Mouse (Mus musculus) forebrain, embryonic 15.5 days (tissue): ENCODE results near the gene Ripk1. TPM values are rescaled to one million over a fixed set of nuclear protein-coding genes. Genes with fewer than 3 reads are reported as not detected.

Experiments used
- ATAC-seq: fragments of 200-750 bp; cut with Nextera tagmentation; replicated peaks from 2 replicates; pipeline ENCODE4 v1.8.0; 2017; ENCODE audit warnings: mild to moderate bottlenecking, moderate TSS enrichment, moderate library complexity
- H3K27ac ChIP-seq: fragments of 300-500 bp; sonication (generic); replicated peaks from 2 replicates; pipeline ENCODE4 v1.5.1; 2015; ENCODE audit warnings: mild to moderate bottlenecking, inconsistent platforms
- H3K27me3 ChIP-seq: fragments of 300-500 bp; sonication (generic); 2 replicates; pipeline ENCODE4 v1.6.1; 2015; ENCODE audit warnings: inconsistent platforms
- H3K36me3 ChIP-seq: fragments of 300-500 bp; sonication (generic); 2 replicates; pipeline ENCODE4 v1.6.1; 2015; ENCODE audit warnings: mild to moderate bottlenecking, inconsistent platforms
- H3K4me1 ChIP-seq: fragments of 300-500 bp; sonication (generic); 2 replicates; pipeline ENCODE4 v1.6.1; 2015; ENCODE audit warnings: inconsistent platforms
- H3K4me2 ChIP-seq: fragments of 300-500 bp; sonication (generic); replicated peaks from 2 replicates; pipeline ENCODE4 v1.6.1; 2015; ENCODE audit warnings: mild to moderate bottlenecking, inconsistent platforms
- H3K4me3 ChIP-seq: fragments of 300-500 bp; sonication (generic); 2 replicates; pipeline ENCODE4 v1.5.1; 2015; ENCODE audit warnings: mild to moderate bottlenecking, inconsistent platforms
- H3K9ac ChIP-seq: fragments of 300-500 bp; sonication (generic); replicated peaks from 2 replicates; pipeline ENCODE4 v1.6.1; 2015; ENCODE audit warnings: mild to moderate bottlenecking, inconsistent platforms
- H3K9me3 ChIP-seq: fragments of 300-500 bp; sonication (generic); 2 replicates; pipeline ENCODE4 v1.6.1; 2016; ENCODE audit warnings: inconsistent platforms
- WGBS: fragments of 180-500 bp; shearing (Covaris S2); methylation state at CpG from one replicate; pipeline ENCODE4 v1.1.7; 2015; ENCODE audit warnings: mixed read lengths; 5-methylcytosine and 5-hydroxymethylcytosine counted together
- polyA plus RNA-seq: library from polyadenylated mRNA; unstranded; fragments of >200 nt; fragmentation: Nextera tagmentation; extraction: Ambion mirVana; gene quantifications from 2 replicates; pipeline ENCODE4 v1.2.1, GENCODE M21; 2015

Gene Ripk1
- polyA plus RNA-seq, 1 experiment from 2014 or later = 6.3 TPM

DNA sequence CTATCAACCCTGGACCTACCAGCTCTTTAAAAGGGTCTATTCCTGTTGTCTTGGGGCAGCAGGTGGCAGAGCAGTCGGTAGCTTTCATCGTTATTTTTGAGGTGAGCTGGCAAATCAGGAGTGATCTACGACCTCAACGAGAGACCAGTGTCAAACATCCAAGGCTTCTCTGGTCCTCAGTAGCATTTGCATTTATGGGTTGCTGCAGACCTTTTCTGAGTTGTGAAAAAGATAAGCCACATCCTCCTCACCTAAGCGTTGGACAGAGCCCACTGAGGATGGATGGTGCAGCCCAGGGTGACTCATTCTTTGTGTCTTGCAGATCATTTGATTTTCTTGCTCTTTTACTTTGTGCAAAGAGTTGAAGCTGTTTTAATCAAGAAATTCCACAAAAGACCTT is 895 bp downstream of the Ripk1 start:
- Histone ChIP-seq H3K27me3 (no peaks in the 10 kb centered on the region), H3K36me3 (no peaks in the 10 kb centered on the region), H3K27ac (peak overlapping the region; percentile 84), H3K9ac (peak overlapping the region; percentile 81), H3K4me2 (peak overlapping the region; percentile 87), H3K9me3 (no peaks in the 10 kb centered on the region), H3K4me1 (peaks cover 15% of the 10 kb centered on the region), H3K4me3 (peak overlapping the region; percentile 85)
- 0 out of 2 replicates have a peak, but pooled peaks have one; percentile 12 for ATAC-seq
- 7% methylated on average over 5 of the region's 5 CpGs for WGBS

DNA sequence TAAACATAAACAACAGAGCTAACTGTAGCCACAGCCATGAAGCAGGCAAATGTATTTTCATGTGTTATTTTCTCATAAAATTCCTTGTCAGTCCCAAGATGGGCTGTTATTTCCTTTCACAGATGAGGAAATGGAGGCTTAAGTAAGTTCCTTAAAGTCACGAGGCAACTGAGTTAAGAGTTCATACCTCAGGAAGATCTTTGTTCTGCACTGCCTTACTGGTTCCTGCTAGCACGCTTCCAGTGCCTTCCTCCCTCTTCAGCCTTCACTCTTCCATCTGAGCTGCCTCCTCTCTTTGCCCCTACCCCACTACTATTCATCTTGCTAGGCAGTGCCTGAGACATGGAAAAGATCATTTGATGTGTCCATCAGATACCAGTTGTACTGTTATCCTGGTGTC is 5.1 kb downstream of the Ripk1 start:
- H3K4me1 ChIP-seq = peaks cover 5% of the 10 kb centered on the region
- H3K27me3 ChIP-seq = no peaks in the 10 kb centered on the region
- no peaks in the 10 kb centered on the region for H3K9me3 ChIP-seq
- H3K9ac ChIP-seq = no peak overlapping the region
- WGBS = 77% methylated on average over 2 of the region's 2 CpGs
- 0 out of 2 replicates have a peak, but pooled peaks cover 4% of the 10 kb centered on the region for H3K36me3 ChIP-seq
- H3K4me2 ChIP-seq = no peak overlapping the region
- no peak overlapping the region for H3K4me3 ChIP-seq
- H3K27ac ChIP-seq = no peak overlapping the region
- no peak for ATAC-seq

DNA sequence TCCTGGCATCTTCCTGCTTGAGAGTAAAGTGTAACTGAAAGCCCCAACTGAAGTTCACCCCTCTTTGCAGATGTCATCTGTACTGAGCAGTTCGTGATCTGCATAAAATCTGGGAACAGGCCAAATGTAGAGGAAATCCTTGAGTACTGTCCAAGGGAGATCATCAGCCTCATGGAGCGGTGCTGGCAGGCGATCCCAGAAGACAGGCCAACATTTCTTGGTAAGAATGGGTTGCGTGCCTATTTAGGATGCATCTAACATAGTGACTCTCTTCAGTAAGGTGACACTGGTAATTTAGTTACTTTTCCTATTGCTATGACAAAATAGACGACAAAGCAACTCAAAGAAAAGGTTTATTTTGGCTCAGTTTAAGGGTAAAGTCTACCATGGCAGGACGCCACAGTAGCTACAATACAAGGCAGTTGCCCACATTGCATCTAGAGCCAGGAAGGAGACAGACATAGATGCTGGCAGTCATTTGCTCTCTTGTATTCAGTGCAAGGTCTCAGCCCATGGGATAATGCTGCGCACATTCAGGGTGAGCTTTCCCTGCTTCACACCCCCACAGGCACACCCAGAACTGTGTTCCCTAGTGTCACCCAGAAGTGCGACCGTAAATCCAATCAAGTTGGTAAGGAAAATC is 14.9 kb downstream of the Ripk1 start:
- ATAC-seq = 0 out of 2 replicates have a peak, but pooled peaks have one; percentile 55
- Histone ChIP-seq H3K9ac (no peak overlapping the region), H3K4me3 (no peak overlapping the region), H3K4me1 (no peaks in the 10 kb centered on the region), H3K9me3 (no peaks in the 10 kb centered on the region), H3K36me3 (peaks cover 24% of the 10 kb centered on the region), H3K27me3 (no peaks in the 10 kb centered on the region), H3K27ac (no peak overlapping the region), H3K4me2 (no peak overlapping the region)
- 79% methylated on average over 9 of the region's 9 CpGs for WGBS

DNA sequence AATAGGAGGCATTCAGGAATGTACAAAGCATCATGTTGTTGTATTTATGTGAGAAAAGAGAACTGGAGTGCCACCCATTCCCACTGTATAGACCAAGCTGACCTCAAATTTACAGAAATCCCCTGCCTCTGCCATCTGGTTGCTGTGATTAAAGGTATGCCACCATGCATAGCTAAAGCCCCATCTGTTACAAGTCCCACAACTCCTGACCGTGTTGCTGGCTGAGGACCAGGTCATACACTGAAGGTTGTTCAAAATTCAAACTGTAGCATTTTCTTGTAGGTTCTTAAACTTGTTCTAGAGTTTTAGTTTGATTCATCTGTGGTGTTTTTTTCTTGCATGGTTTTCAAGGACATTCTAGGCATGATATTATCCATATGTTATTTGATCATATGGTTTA is 16.4 kb downstream of the Ripk1 start:
- no peak overlapping the region for H3K4me2 ChIP-seq
- 82% methylated on average over 1 of the region's 1 CpGs for WGBS
- H3K9ac ChIP-seq = no peak overlapping the region
- H3K36me3 ChIP-seq = peaks cover 21% of the 10 kb centered on the region
- H3K27ac ChIP-seq = no peak overlapping the region
- H3K4me3 ChIP-seq = no peak overlapping the region
- H3K4me1 ChIP-seq = no peaks in the 10 kb centered on the region
- no peaks in the 10 kb centered on the region for H3K27me3 ChIP-seq
- ATAC-seq = no peak
- no peaks in the 10 kb centered on the region for H3K9me3 ChIP-seq

DNA sequence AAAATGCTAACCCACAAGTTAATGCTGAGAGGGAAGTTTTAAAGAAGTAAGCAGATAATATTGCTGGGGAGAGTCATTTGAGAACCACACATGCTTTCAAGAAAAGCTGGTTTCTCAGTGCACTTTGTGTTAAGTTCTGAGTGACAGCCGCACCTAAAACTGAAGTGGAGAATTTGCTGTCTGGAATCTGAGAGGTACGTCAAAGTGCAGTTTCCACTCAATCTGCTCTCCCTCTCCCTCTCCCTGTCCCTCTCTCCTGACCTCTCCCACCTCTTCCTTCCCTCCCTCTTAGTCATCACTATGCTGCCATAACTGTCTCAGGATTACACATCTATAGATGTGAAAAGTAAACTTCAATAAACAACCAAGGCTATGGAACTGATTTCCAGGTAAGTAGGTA is 19.8 kb downstream of the Ripk1 start:
- no peaks in the 10 kb centered on the region for H3K27me3 ChIP-seq
- peaks cover 12% of the 10 kb centered on the region; the same call in 1 of the 2 replicates for H3K36me3 ChIP-seq
- 87% methylated on average over 2 of the region's 2 CpGs for WGBS

DNA sequence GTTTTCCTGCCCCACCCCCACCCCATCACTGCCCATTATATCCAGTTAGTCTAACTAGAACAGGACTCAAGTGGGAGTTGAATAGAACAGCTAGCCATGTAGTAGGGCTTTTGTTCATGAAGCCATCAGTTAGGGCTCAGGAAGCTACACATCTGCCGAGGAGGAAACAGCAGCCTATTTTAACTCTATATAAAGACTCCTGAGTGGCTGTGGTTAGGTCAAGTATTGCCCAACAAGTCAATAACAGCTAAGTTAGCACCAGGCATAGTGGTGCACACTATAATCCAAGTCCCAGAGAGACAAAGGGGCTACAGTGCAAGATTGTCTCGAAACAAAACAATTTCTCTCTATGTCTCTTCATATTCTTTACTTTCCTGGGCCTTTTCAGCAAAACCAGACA is 29.9 kb downstream of the Ripk1 start:
- Histone ChIP-seq H3K27ac (no peak overlapping the region), H3K36me3 (peaks cover 15% of the 10 kb centered on the region), H3K27me3 (no peaks in the 10 kb centered on the region), H3K9me3 (no peaks in the 10 kb centered on the region), H3K4me3 (no peak overlapping the region), H3K4me1 (peaks cover under 1% of the 10 kb centered on the region), H3K4me2 (no peak overlapping the region), H3K9ac (no peak overlapping the region)
- WGBS = 56% methylated on average over 2 of the region's 2 CpGs
- ATAC-seq = no peak

More for the DNA sequence above, 19.8 kb downstream of the Ripk1 start:
- Histone ChIP-seq H3K9ac (no peak overlapping the region), H3K4me3 (no peak overlapping the region), H3K27ac (no peak overlapping the region), H3K4me1 (no peaks in the 10 kb centered on the region), H3K9me3 (no peaks in the 10 kb centered on the region), H3K4me2 (no peak overlapping the region)
- ATAC-seq = no peak

DNA sequence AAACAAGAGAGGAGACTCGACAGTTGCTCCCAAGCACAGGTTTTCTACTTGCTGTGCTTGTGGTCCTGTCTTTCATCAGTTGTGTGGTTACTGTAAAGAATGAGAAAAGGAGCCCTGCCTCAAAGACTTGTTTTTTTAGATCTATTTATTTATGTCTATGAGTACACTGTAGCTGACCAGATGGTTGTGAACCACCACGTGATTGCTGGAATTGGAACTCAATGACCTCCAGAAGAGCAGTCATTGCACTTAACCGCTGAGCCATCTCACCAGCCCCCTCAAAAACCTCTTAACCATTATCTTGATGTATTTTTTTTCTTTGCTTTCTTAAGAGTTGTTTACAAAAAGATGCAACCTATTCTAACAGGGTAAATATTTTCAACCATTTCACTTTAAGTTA is 33.3 kb downstream of the Ripk1 start:
- Histone ChIP-seq H3K9me3 (no peaks in the 10 kb centered on the region), H3K27ac (no peak overlapping the region), H3K36me3 (peaks cover 8% of the 10 kb centered on the region; the same call in 1 of the 2 replicates), H3K4me3 (no peak overlapping the region), H3K4me1 (peaks cover 19% of the 10 kb centered on the region), H3K27me3 (no peaks in the 10 kb centered on the region), H3K4me2 (no peak overlapping the region), H3K9ac (no peak overlapping the region)
- ATAC-seq = no peak
- 84% methylated on average over 3 of the region's 3 CpGs for WGBS

DNA sequence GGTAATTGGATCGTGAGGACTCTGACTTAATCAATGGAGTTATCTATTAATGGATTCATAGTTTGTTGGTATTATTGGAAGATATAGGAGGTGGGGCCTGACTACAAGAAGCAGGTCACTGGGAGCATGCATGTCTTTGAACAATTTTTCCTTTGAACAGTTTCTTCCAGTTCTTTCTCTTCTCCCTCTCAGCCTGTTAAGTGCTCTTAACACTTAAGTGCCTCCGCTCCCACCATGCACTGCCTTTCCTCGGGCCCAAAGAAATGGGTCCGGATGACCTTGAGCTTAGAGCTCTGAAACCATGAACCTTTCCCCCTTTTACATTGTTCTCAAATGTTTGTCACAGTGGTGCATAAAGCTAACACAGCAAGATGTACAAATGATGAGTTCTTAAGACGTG is 34.6 kb downstream of the Ripk1 start:
- Histone ChIP-seq H3K4me2 (no peak overlapping the region), H3K9ac (no peak overlapping the region), H3K27me3 (no peaks in the 10 kb centered on the region), H3K4me3 (no peak overlapping the region), H3K27ac (peak overlapping the region; percentile 83; the same call in 1 of the 2 replicates), H3K9me3 (no peaks in the 10 kb centered on the region), H3K4me1 (peaks cover 19% of the 10 kb centered on the region), H3K36me3 (0 out of 2 replicates have a peak, but pooled peaks cover 3% of the 10 kb centered on the region)
- 77% methylated on average over 5 of the region's 5 CpGs for WGBS
- ATAC-seq = 0 out of 2 replicates have a peak, but pooled peaks have one; percentile 2

DNA sequence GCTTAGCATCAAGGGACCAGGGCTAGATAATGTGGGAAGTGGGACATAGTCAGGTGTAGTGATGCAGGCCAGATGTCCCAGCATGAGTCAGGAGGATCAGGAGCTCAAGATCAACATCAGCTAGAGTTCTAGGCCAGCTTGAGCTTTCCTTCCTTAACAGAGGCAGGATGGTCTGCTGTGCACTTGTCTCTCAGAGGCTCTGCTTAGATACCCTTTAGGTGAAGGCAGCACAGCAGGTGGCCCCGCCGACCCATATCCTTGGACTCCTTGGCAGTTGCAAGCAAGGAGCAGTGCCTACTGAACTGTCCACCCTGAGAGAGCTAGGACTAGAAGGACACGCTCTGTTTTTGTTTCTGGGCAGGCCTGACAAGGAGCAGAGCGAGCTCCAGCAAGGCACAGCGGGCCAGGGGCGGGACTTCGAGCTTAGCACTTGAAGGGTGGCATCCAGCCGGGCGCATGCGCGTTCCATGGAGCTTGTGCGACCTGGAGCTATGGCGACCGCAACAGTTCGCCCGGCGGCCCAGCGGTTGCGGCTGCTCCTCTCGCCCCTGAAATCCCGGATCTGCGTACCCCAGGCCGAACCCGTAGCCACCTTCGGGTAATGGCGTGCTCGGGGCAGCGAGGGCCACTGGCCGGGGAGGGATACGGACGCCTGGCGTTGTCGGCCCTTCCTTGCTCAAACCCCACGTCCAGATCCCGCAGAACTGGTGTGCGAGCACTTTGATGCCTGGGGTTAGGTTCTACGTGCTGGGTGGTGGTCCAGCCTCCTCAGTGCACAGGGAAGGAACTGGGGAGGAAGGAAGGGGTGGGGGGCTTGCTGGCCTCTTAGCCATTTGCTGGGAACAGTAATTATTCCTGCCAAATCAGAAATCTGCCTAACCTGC is 35.3 kb downstream of the Ripk1 start, which contains the start of gene Bphl:
Gene Bphl, plus strand, starts transcription at position 426 of the 884 bp plus-strand sequence.
- H3K9me3 ChIP-seq = no peaks in the 10 kb centered on the region
- peaks cover 19% of the 10 kb centered on the region for H3K4me1 ChIP-seq
- H3K36me3 ChIP-seq = 0 out of 2 replicates have a peak, but pooled peaks cover 3% of the 10 kb centered on the region
- peak within 1 kb of the TSS; percentile 62 for H3K4me2 ChIP-seq
- peak within 1 kb of the TSS; percentile 89 for H3K9ac ChIP-seq
- peak; percentile 97 for ATAC-seq
- peak within 1 kb of the TSS; percentile 73 for H3K4me3 ChIP-seq
- whole genome bisulfite sequencing = under 1% methylated on average over 37 of the region's 37 CpGs
- H3K27ac ChIP-seq = peak within 1 kb of the TSS; percentile 83
- H3K27me3 ChIP-seq = no peaks in the 10 kb centered on the region

DNA sequence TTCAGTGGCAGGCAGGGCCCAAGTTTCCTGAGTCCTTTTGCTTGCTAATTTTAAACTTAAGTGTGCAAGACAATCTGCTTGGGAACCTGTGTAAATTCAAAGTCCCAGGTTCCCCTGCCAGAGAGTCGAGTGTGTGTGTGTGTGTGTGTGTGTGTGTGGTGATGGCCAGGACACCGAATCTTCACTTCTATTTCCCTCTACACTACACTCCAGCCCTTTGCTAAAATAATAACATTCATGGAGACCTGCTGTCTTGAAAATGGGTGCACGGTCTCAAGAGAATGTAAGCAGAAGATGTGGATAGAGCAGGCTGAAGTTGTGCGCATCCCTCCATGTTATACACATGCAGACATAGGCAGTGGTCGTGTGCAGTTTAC is 35.9 kb downstream of the Ripk1 start:
- Histone ChIP-seq H3K9ac (peak overlapping the region; percentile 89), H3K36me3 (0 out of 2 replicates have a peak, but pooled peaks cover 3% of the 10 kb centered on the region), H3K27ac (peak overlapping the region; percentile 83), H3K4me3 (peak overlapping the region; percentile 73), H3K9me3 (no peaks in the 10 kb centered on the region), H3K4me1 (peaks cover 19% of the 10 kb centered on the region), H3K27me3 (no peaks in the 10 kb centered on the region), H3K4me2 (peak overlapping the region; percentile 62)
- ATAC-seq = peak; percentile 9; the same call in 1 of the 2 replicates
- WGBS = 36% methylated on average over 5 of the region's 5 CpGs

DNA sequence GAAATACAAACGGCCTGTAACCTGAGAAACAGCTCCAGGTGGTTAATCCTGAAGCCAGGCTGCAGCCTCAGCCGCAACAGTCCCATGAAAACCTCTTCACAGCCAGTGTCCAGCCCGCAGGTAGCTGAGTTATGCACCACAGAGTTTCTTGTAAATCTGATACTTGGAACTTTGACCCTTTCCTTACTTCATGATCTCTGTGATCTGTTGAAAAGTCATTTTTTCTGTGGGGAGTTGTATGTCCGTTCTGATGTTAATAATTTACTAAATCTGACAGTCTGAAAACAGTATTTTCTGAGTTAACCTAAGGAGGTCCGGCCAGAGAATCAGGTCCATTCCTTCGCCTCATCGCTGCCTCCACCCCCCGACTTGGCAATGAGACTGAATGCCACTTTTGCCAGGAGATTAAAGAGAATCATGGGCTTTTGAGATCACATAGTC is 36.8 kb downstream of the Ripk1 start:
- no peaks in the 10 kb centered on the region for H3K27me3 ChIP-seq
- H3K4me2 ChIP-seq = peak overlapping the region; percentile 62
- H3K9ac ChIP-seq = peak overlapping the region; percentile 29; the same call in 1 of the 2 replicates
- H3K27ac ChIP-seq = no peak overlapping the region
- H3K36me3 ChIP-seq = no peaks in the 10 kb centered on the region
- H3K4me1 ChIP-seq = peaks cover 19% of the 10 kb centered on the region
- H3K4me3 ChIP-seq = peak overlapping the region; percentile 73
- no peak for ATAC-seq
- H3K9me3 ChIP-seq = no peaks in the 10 kb centered on the region
- WGBS = 29% methylated on average over 8 of the region's 8 CpGs

DNA sequence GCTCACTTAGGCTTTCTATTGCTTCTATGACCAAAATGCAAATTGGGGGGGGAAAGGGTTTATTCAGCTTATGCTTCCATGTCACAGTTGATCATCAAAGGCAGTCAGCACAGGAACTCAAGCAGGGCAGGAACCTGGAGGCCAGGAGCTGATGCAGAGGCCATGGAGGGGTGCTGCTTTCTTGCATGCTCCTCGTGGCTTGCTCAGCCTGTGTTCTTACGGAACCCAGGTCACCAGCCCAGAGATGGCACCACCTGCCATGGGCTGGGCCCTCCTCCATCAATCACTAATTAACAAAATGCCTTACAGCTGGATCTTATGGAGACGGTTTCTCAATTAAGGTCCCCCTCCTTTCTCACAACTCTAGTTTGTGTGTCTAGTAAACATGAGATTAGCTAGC is 37.9 kb downstream of the Ripk1 start:
- no peaks in the 10 kb centered on the region for H3K27me3 ChIP-seq
- H3K4me2 ChIP-seq = no peak overlapping the region
- H3K9ac ChIP-seq = no peak overlapping the region
- H3K4me1 ChIP-seq = peaks cover 19% of the 10 kb centered on the region
- H3K36me3 ChIP-seq = no peaks in the 10 kb centered on the region
- ATAC-seq = no peak
- WGBS = 92% methylated on average over 3 of the region's 3 CpGs
- no peak overlapping the region for H3K27ac ChIP-seq
- H3K9me3 ChIP-seq = no peaks in the 10 kb centered on the region
- no peak overlapping the region for H3K4me3 ChIP-seq
